Mouse (Mus musculus) hindbrain, postnatal 0 days (tissue): ENCODE data around the gene Baiap2. TPM values are rescaled to one million over a fixed set of nuclear protein-coding genes. Genes with fewer than 3 reads are reported as not detected.

ENCODE experiments used
- ATAC-seq: fragments of 200-750 bp; cut with Nextera tagmentation; 2 replicates; pipeline ENCODE4 v1.8.0; 2017; ENCODE audit warnings: mild to moderate bottlenecking, moderate TSS enrichment, moderate library complexity
- DNase-seq: peaks from one replicate; pipeline ENCODE4 v3.0.0-alpha.2; 2015; ENCODE audit warnings: low spot score
- H3K27ac ChIP-seq: fragments of 300-500 bp; sonication (generic); 2 replicates; pipeline ENCODE4 v1.5.1; 2014; ENCODE audit warnings: mild to moderate bottlenecking
- H3K27me3 ChIP-seq: fragments of 300-500 bp; sonication (generic); 2 replicates; pipeline ENCODE4 v1.6.1; 2014; ENCODE audit warnings: low read length, mixed read lengths; ENCODE audit not compliant: insufficient read depth
- H3K36me3 ChIP-seq: fragments of 300-500 bp; sonication (generic); 2 replicates; pipeline ENCODE4 v1.6.1; 2014; ENCODE audit warnings: low read length, mixed read lengths; ENCODE audit not compliant: insufficient read depth
- H3K4me1 ChIP-seq: fragments of 300-500 bp; sonication (generic); 2 replicates; pipeline ENCODE4 v1.6.1; 2014; ENCODE audit warnings: antibody characterized with exemption, low read length, mixed read lengths; ENCODE audit not compliant: insufficient read depth
- H3K4me2 ChIP-seq: fragments of 300-500 bp; sonication (generic); 2 replicates; pipeline ENCODE4 v1.6.1; 2014; ENCODE audit warnings: low read depth, mild to moderate bottlenecking, low read length, moderate library complexity, mixed read lengths
- H3K4me3 ChIP-seq: fragments of 300-500 bp; sonication (generic); 2 replicates; pipeline ENCODE4 v1.5.1; 2014; ENCODE audit warnings: low read length
- H3K9ac ChIP-seq: fragments of 300-500 bp; sonication (generic); replicated peaks from 2 replicates; pipeline ENCODE4 v1.6.1; 2014; ENCODE audit warnings: mild to moderate bottlenecking, low read length, moderate library complexity, mixed read lengths
- H3K9me3 ChIP-seq: fragments of 300-500 bp; sonication (generic); 2 replicates; pipeline ENCODE4 v1.6.1; 2016; ENCODE audit warnings: low read length, mixed read lengths
- CTCF ChIP-seq: IDR thresholded peaks from 2 replicates; pipeline ENCODE4 v1.5.1; 2016; ENCODE audit warnings: antibody characterized with exemption, control low read depth, low read depth
- WGBS: fragments of 180-500 bp; shearing (Covaris S2); extraction: QIAGEN DNeasy Blood & Tissue Kit; methylation state at CpG from one replicate; pipeline ENCODE4 v1.1.7; 2014; 5-methylcytosine and 5-hydroxymethylcytosine counted together
- polyA plus RNA-seq: library from polyadenylated mRNA; unstranded; fragments of >200 nt; fragmentation: Nextera tagmentation; extraction: Ambion mirVana; gene quantifications from 2 replicates; pipeline ENCODE4 v1.2.1, GENCODE M21; 2015
- total RNA-seq: library from RNA; depleted of rRNA; stranded (reverse); fragments of >200 nt; gene quantifications from 2 replicates; pipeline ENCODE4 v1.2.3, GENCODE M21; 2014

The Baiap2 gene
- total and polyA plus RNA-seq, 2 experiments from 2014 or later: 30.8 to 62.4 TPM

DNA sequence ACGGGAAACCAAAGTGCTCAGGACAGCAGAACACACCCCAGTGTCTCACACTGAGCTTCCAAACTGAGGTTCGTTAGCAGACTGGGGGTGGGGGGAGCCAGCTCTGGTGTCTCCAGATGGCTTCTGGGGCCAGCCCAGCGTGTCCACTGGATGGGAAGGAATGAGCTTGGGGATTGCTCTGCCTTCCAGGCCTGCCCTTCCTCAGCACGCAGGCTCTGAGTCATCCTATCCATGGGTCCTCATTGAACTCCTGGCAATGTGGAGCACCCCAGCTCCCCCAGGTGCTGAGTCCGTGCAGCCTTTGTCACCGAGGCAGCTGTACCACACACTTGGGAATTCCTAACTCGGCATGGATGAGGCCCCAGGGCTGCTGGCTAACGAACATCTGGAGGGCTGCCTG lies 79.7 kb downstream of the Baiap2 start:
- Histone ChIP-seq H3K4me1 (peaks cover 13% of the 10 kb centered on the region), H3K27me3 (no peaks in the 10 kb centered on the region), H3K36me3 (no peaks in the 10 kb centered on the region), H3K27ac (peak overlapping the region; percentile 72; the same call in 1 of the 2 replicates), H3K4me2 (no peak overlapping the region), H3K4me3 (no peak overlapping the region), H3K9ac (no peak overlapping the region), H3K9me3 (no peaks in the 10 kb centered on the region)
- DNase-seq (no peak), ATAC-seq (no peak)
- 37% methylated on average over 8 of the region's 8 CpGs for WGBS
- no peak for TF ChIP-seq CTCF

- ATAC-seq (peak; percentile 82), DNase-seq (peak; percentile 82)
- no peaks in the 10 kb centered on the region for H3K36me3 ChIP-seq
- H3K4me3 ChIP-seq: no peak overlapping the region
- peaks cover 13% of the 10 kb centered on the region for H3K4me1 ChIP-seq
- WGBS: 16% methylated on average over 12 of the region's 12 CpGs
- no peaks in the 10 kb centered on the region for H3K9me3 ChIP-seq
- peak overlapping the region; percentile 72 for H3K27ac ChIP-seq
- peak; percentile 62 for TF ChIP-seq CTCF
- H3K4me2 ChIP-seq: peak overlapping the region; percentile 18; the same call in 1 of the 2 replicates
- H3K27me3 ChIP-seq: no peaks in the 10 kb centered on the region
- H3K9ac ChIP-seq: peak overlapping the region; percentile 28
Observed at GRCm38 (mm10) chr11:120022841-120023240, 80.3 kb downstream of the Baiap2 start.

- Histone ChIP-seq H3K9me3 (no peaks in the 10 kb centered on the region), H3K27me3 (no peaks in the 10 kb centered on the region), H3K4me1 (peaks cover 20% of the 10 kb centered on the region), H3K4me3 (no peak overlapping the region), H3K36me3 (no peaks in the 10 kb centered on the region), H3K9ac (no peak overlapping the region), H3K4me2 (no peak overlapping the region), H3K27ac (no peak overlapping the region)
- DNase-seq: no peak
- 68% methylated on average over 3 of the region's 3 CpGs for WGBS
- TF ChIP-seq CTCF: no peak
- no peak for ATAC-seq
Observed at GRCm38 (mm10) chr11:120026941-120027340, 84.4 kb downstream of the Baiap2 start.

DNA sequence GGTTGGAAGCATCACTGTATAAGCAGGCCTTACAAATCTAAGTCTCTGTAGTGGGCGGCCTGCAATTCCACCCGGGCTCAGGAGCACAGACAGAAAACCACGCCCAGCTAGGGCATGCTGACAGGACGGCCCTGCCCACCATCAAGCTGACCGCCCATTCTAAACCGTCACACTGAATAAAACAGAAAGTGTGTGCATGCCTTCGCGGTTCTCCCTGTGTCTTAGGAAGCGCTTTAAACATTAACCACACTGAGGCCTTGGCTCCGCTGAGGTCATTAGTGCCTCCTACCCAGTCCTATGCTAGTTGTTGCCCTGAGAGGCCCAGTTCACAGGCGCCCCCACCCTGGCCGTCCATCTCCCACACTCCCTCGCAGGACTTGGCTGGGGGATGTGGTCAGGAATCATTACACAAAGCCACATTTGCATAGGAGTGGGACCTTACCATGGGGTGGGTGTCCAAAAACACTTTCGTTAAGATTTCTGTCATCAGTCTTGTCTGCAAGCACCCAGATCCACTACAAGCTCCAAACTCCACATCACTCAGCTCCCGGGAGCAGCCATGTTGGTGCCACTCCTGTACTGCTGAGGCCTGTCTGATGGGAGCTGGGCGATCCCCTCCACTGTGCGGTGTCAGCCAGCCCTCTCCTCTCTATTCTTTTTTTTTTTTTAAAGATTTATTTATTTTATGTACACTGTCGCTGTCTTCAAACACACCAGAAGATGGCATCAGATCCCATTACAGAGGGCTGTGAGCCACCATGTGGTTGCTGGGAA lies 85.9 kb downstream of the Baiap2 start:
- H3K9ac ChIP-seq: no peak overlapping the region
- no peak for TF ChIP-seq CTCF
- no peaks in the 10 kb centered on the region for H3K36me3 ChIP-seq
- H3K27me3 ChIP-seq: no peaks in the 10 kb centered on the region
- 56% methylated on average over 18 of the region's 18 CpGs for WGBS
- no peak overlapping the region for H3K4me2 ChIP-seq
- DNase-seq (no peak), ATAC-seq (no peak)
- H3K4me1 ChIP-seq: peaks cover 8% of the 10 kb centered on the region
- H3K9me3 ChIP-seq: no peaks in the 10 kb centered on the region
- no peak overlapping the region for H3K27ac ChIP-seq
- H3K4me3 ChIP-seq: no peak overlapping the region

DNA sequence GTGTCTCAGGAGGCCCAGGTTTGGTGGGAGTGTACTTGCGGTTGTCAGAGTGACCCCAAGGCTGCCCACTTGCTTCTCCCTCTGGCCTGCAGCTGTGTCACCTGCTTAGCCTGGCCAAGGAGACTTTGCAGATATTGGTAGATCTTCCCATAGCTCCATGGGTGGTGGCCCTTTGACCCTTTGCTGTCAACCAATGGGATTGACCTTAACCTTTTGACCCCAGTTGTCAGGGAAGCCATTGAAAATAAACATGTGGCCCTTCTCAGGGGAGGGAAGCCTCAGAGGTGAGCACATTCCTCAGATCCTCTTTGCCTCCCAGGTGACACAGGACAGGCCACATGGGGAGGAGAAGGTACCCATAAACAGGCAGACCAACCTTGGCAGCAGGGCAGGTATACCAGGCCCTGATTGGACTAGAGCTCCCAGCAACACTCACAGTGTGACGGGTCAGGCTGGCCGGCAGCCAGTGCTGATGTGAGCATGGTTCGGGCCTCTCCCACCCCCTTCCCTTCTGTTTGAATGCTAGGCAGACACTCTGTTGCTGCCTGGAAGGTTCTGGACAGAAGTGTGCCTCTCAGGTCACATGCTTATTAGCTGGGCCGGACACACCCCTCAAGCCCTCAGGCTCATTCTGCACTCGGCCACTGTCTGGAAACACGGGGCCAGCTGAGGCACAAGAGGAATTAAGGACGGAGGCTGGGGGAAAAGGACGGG lies 87.0 kb downstream of the Baiap2 start:
- peak; percentile 14; the same call in 1 of the 2 replicates for ATAC-seq
- WGBS: 46% methylated on average over 9 of the region's 9 CpGs

DNA sequence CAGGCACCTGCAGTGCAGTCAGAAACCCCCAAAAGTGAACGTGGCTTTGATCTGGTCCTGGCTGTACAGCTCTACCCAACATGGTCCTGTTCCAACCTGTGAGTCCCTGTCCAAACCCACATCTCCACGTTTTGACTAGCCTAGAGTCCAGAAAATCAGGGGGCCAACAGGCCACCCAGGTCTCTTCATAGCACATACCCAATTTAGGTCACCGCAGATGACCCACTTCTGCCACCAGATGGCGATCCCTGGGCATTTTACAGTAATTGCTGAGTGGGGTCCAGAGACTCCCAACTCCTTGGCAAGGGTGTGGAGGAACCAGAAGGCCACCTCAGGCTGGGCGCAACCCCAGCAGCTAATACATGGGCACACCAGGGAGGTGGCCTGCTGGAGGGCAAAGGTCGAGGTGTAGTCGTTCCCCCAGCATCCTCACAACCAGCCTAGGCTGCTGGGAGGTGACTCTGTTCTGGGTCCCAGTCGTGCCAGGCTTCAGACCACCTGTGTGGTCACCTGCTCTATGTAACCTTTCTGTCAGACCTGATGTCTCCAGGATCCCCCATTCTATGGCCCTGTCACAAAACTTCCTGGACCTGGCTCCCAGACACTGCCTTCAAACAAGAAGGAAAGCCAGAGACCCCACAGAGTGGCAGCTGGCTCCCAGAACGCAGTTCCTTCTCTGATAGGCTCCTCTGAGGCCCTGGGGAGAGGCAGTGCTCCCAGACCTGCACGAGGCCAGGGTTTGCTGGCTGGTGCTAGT lies 87.8 kb downstream of the Baiap2 start:
- DNase-seq (peak; percentile 86), ATAC-seq (peak; percentile 71)
- H3K27me3 ChIP-seq: no peaks in the 10 kb centered on the region
- no peak overlapping the region for H3K27ac ChIP-seq
- peak; percentile 88 for TF ChIP-seq CTCF
- peaks cover 7% of the 10 kb centered on the region for H3K4me1 ChIP-seq
- no peak overlapping the region for H3K4me2 ChIP-seq
- no peak overlapping the region for H3K9ac ChIP-seq
- H3K36me3 ChIP-seq: no peaks in the 10 kb centered on the region
- no peaks in the 10 kb centered on the region for H3K9me3 ChIP-seq
- 24% methylated on average over 10 of the region's 10 CpGs for WGBS
- H3K4me3 ChIP-seq: no peak overlapping the region

More for the DNA sequence above, 87.0 kb downstream of the Baiap2 start:
- Histone ChIP-seq H3K9me3 (no peaks in the 10 kb centered on the region), H3K27me3 (no peaks in the 10 kb centered on the region), H3K4me2 (no peak overlapping the region), H3K36me3 (no peaks in the 10 kb centered on the region), H3K4me1 (peaks cover 7% of the 10 kb centered on the region), H3K4me3 (no peak overlapping the region), H3K9ac (no peak overlapping the region), H3K27ac (no peak overlapping the region)
- DNase-seq: no peak
- TF ChIP-seq CTCF: no peak
